Mouse (Mus musculus) heart, postnatal 0 days (tissue): ENCODE measurements around the gene Hmbs. TPM values are rescaled to one million over a fixed set of nuclear protein-coding genes. Genes with fewer than 3 reads are reported as not detected.

Experiments used
- ATAC-seq: fragments of 200-750 bp; cut with Nextera tagmentation; 2 replicates; pipeline ENCODE4 v1.8.0; 2017; ENCODE audit warnings: low read depth, moderate number of reproducible peaks, moderate library complexity; ENCODE audit not compliant: insufficient read depth
- DNase-seq: peaks from one replicate; pipeline ENCODE4 v3.0.0-alpha.2; 2016; ENCODE audit warnings: low spot score
- H3K27ac ChIP-seq: fragments of 300-500 bp; sonication (generic); 2 replicates; pipeline ENCODE4 v1.5.1; 2014; ENCODE audit warnings: low read depth, mild to moderate bottlenecking
- H3K27me3 ChIP-seq: fragments of 300-500 bp; sonication (generic); 2 replicates; pipeline ENCODE4 v1.6.1; 2014; ENCODE audit warnings: low read length, mixed read lengths; ENCODE audit not compliant: control insufficient read depth, insufficient read depth
- H3K36me3 ChIP-seq: fragments of 300-500 bp; sonication (generic); replicated peaks from 2 replicates; pipeline ENCODE4 v1.6.1; 2014; ENCODE audit warnings: low read length, mixed read lengths; ENCODE audit not compliant: control insufficient read depth, insufficient read depth
- H3K4me1 ChIP-seq: fragments of 300-500 bp; sonication (generic); 2 replicates; pipeline ENCODE4 v1.6.1; 2014; ENCODE audit warnings: antibody characterized with exemption; ENCODE audit not compliant: control insufficient read depth, insufficient read depth
- H3K4me2 ChIP-seq: fragments of 300-500 bp; sonication (generic); 2 replicates; pipeline ENCODE4 v1.6.1; 2014; ENCODE audit warnings: low read depth, mild to moderate bottlenecking, low read length, moderate library complexity
- H3K4me3 ChIP-seq: fragments of 300-500 bp; sonication (generic); 2 replicates; pipeline ENCODE4 v1.5.1; 2014; ENCODE audit warnings: low read depth, low read length
- H3K9ac ChIP-seq: fragments of 300-500 bp; sonication (generic); replicated peaks from 2 replicates; pipeline ENCODE4 v1.6.1; 2014; ENCODE audit warnings: low read depth, low read length, mixed read lengths
- H3K9me3 ChIP-seq: fragments of 300-500 bp; sonication (generic); replicated peaks from 2 replicates; pipeline ENCODE4 v1.6.1; 2016; ENCODE audit warnings: low read length; ENCODE audit not compliant: control insufficient read depth
- CTCF ChIP-seq: IDR thresholded peaks from 2 replicates; pipeline ENCODE4 v1.5.1; 2016; ENCODE audit warnings: antibody characterized with exemption, control low read depth, low read depth
- EP300 ChIP-seq: IDR thresholded peaks from 2 replicates; pipeline ENCODE4 v1.6.1; 2016; ENCODE audit warnings: antibody characterized with exemption, low read depth
- WGBS: fragments of 180-500 bp; shearing (Covaris S2); extraction: QIAGEN DNeasy Blood & Tissue Kit; methylation state at CpG from one replicate; pipeline ENCODE4 v1.1.7; 2014; 5-methylcytosine and 5-hydroxymethylcytosine counted together
- polyA plus RNA-seq: library from polyadenylated mRNA; unstranded; fragments of >200 nt; fragmentation: Nextera tagmentation; extraction: Ambion mirVana; gene quantifications from 2 replicates; pipeline ENCODE4 v1.2.1, GENCODE M21; 2015
- total RNA-seq: library from RNA; depleted of rRNA; stranded (reverse); fragments of >200 nt; gene quantifications from 2 replicates; pipeline ENCODE4 v1.2.3, GENCODE M21; 2014; ENCODE audit warnings: low replicate concordance

The Hmbs gene
- total and polyA plus RNA-seq, 2 experiments from 2014 or later = 81.3 to 96.3 TPM

DNA sequence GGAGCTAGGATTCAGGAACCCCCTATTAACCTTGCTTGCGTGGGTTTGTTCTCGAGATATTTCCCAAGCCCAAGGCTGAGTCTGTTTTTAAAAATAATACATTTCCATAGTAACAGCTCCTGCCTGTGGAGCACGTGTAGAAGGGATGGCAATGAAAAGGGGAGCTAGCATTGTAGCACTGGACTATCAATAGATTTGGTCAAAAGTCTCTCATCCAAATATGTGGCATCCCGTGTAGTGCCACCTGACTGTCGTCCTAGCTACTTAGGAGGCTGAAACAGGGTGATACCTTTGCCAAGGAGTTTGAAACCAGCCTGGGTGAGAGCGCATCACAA lies 23.3 kb downstream of the Hmbs start:
- Histone ChIP-seq H3K4me2 (peak overlapping the region; percentile 89), H3K27ac (peak overlapping the region; percentile 77), H3K4me1 (peaks cover 22% of the 10 kb centered on the region), H3K9me3 (no peaks in the 10 kb centered on the region), H3K9ac (peak overlapping the region; percentile 29; the same call in 1 of the 2 replicates), H3K4me3 (peak overlapping the region; percentile 96), H3K27me3 (no peaks in the 10 kb centered on the region), H3K36me3 (peaks cover 11% of the 10 kb centered on the region)
- no peak for TF ChIP-seq CTCF
- no peak for TF ChIP-seq EP300
- DNase-seq (peak; percentile 72), ATAC-seq (peak; percentile 19; the same call in 1 of the 2 replicates)
- WGBS = 17% methylated on average over 6 of the region's 6 CpGs

GRCm38 (mm10) chr9:44319887-44320798 lies 23.9 kb downstream of the Hmbs start, which contains the start of gene C2cd2l:
Gene C2cd2l (minus strand): TSS chr9:44320285.
- TF ChIP-seq CTCF (no peak), EP300 (peak; percentile 86; the same call in 1 of the 2 replicates)
- peak within 1 kb of the TSS; percentile 77 for H3K27ac ChIP-seq
- WGBS = under 1% methylated on average over 67 of the region's 67 CpGs
- peak within 1 kb of the TSS; percentile 96 for H3K4me3 ChIP-seq
- no peaks in the 10 kb centered on the region for H3K9me3 ChIP-seq
- H3K27me3 ChIP-seq = no peaks in the 10 kb centered on the region
- DNase-seq (peak; percentile 99), ATAC-seq (peak; percentile 99)
- H3K4me1 ChIP-seq = peaks cover 20% of the 10 kb centered on the region
- peak within 1 kb of the TSS; percentile 88 for H3K9ac ChIP-seq
- H3K36me3 ChIP-seq = peaks cover 18% of the 10 kb centered on the region
- peak within 1 kb of the TSS; percentile 89 for H3K4me2 ChIP-seq

GRCm38 (mm10) chr9:44319105-44319886 lies 24.7 kb downstream of the Hmbs start:
- peak overlapping the region; percentile 89 for H3K4me2 ChIP-seq
- peaks cover 20% of the 10 kb centered on the region for H3K4me1 ChIP-seq
- H3K27me3 ChIP-seq = no peaks in the 10 kb centered on the region
- TF ChIP-seq EP300 = no peak
- no peak for TF ChIP-seq CTCF
- peak overlapping the region; percentile 72 for H3K27ac ChIP-seq
- peak overlapping the region; percentile 88 for H3K9ac ChIP-seq
- peaks cover 26% of the 10 kb centered on the region for H3K36me3 ChIP-seq
- H3K9me3 ChIP-seq = no peaks in the 10 kb centered on the region
- WGBS = 4% methylated on average over 37 of the region's 37 CpGs
- ATAC-seq (no peak; the same call in 1 of the 2 replicates), DNase-seq (no peak)
- H3K4me3 ChIP-seq = peak overlapping the region; percentile 96

GRCm38 (mm10) chr9:44318826-44319095 lies 25.3 kb downstream of the Hmbs start:
- 32% methylated on average over 3 of the region's 3 CpGs for WGBS
- ATAC-seq (no peak), DNase-seq (no peak)
- Histone ChIP-seq H3K4me3 (peak overlapping the region; percentile 96), H3K9ac (peak overlapping the region; percentile 88), H3K27me3 (no peaks in the 10 kb centered on the region), H3K27ac (no peak overlapping the region), H3K4me1 (peaks cover 20% of the 10 kb centered on the region), H3K9me3 (no peaks in the 10 kb centered on the region), H3K4me2 (peak overlapping the region; percentile 89), H3K36me3 (peaks cover 31% of the 10 kb centered on the region)
- no peak for TF ChIP-seq EP300
- TF ChIP-seq CTCF = no peak

DNA sequence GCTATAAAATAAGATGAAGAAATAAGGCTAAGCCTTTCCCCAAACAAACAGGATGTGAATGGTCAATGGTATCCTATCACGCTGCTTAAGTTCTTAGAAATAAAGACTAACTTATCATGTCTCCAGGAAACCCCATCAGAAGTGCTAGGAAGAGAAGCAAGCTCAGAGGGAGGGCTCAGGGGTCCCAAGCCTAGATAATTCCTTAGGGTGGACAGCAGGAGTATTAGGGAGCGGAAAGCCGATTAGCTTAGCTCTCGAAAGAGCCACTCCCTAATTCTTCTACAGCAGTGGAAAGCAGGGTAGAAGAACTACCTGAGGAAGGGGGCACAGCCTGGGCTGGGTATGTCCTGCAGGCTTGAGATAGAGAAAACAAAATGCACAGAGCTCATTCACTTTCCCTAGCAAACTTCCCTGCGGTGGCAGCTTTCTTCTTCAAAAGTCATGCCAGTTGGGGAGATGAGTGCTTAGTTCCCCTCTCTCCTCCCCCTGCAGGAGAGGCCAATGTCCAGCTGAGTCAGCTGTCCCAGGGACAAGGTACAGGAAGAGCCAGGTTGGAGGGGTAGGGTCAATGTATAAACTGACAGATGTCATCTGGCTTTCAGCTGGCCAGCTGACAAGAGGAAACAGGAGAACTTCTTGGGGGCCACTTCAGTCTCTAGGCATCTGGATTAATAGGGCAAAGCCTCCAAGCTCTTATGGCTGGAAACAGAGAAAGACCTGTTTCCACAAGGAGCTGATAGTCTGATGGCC lies 25.8 kb downstream of the Hmbs start:
- peak overlapping the region; percentile 89 for H3K4me2 ChIP-seq
- ATAC-seq = no peak
- H3K27me3 ChIP-seq = no peaks in the 10 kb centered on the region
- H3K4me3 ChIP-seq = peak overlapping the region; percentile 96
- 53% methylated on average over 5 of the region's 5 CpGs for WGBS
- H3K9ac ChIP-seq = peak overlapping the region; percentile 88
- H3K9me3 ChIP-seq = no peaks in the 10 kb centered on the region
- no peak for DNase-seq
- TF ChIP-seq EP300 = no peak
- no peak for TF ChIP-seq CTCF
- no peak overlapping the region for H3K27ac ChIP-seq
- peaks cover 20% of the 10 kb centered on the region for H3K4me1 ChIP-seq
- H3K36me3 ChIP-seq = peaks cover 37% of the 10 kb centered on the region
